Mouse (Mus musculus) layer of hippocampus, adult 9-10 months (tissue): ENCODE measurements at regions not wholly inside any gene's neighbourhood (a gene's known extent, or its start where the extent isn't known, plus 50 kb on each side); places are given as distances from the start of the nearest gene placed in this dataset.

Experiments used
- DNase-seq: peaks from one replicate; pipeline ENCODE4 v3.0.0; 2022; ENCODE audit warnings: low spot score

- peak; percentile 47 for DNase-seq
These were observed 482.6 kb upstream of the Gm20594 start for GRCm38 (mm10) chr6:79335131-79335530.
